18 mouse cellular contexts compared by ENCODE assay signal in the genomic region with DNA sequence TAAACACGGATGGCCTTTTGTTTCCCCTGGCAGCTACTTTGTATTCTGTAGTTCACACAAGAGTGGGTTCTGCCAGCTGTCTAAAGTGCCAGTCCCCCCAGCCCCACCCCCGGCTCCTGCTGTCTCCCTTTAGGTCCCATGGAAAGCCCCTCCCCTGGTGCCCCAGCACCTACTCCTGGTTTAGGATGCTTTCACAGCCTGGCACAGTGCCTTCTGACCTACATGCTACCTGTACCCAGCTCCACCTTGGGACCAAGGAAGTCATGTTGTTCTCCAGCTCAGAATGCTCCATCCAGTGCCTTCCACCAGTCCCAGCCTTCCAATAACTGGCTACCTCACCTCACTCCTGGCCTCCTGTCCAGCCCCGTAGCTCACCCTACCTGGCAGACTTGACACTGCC.
"Had no signal": no experiment of that assay in that cellular context is flagged by ENCODE, and none has a peak within 500 bp of the region (broad histone marks: within the 10 kb centered on the region; RNA-seq: fewer than 3 reads in every experiment).

No protein-coding gene starts in this region.

- ATAC-seq: intestine, embryonic 16.5 days; midbrain, embryonic 13.5 days; midbrain, embryonic 16.5 days had no signal

- H3K27ac ChIP-seq: kidney, embryonic 15.5 days; left cerebral cortex, adult 2 months; liver, embryonic 13.5 days; midbrain, embryonic 10.5 days; midbrain, embryonic 13.5 days had no signal

- H3K4me2 ChIP-seq: kidney, embryonic 15.5 days; midbrain, embryonic 13.5 days had no signal

- H3K4me3 ChIP-seq: kidney, embryonic 15.5 days; left cerebral cortex, adult 2 months; liver, embryonic 13.5 days; midbrain, embryonic 10.5 days; midbrain, embryonic 13.5 days; myocyte had no signal

- DNase-seq: kidney, adult 2 months; kidney, postnatal 10 days; kidney, postnatal 36 days; layer of hippocampus, postnatal 36 days; liver, embryonic 13.5 days; lung, adult 2 months; lung, postnatal 14 days; lung, postnatal 4 days; right cerebral cortex, postnatal 4 days; thymus, adult 18-20 months; thymus, postnatal 36 days had no signal

- H3K9me3 ChIP-seq: kidney, embryonic 15.5 days; liver, embryonic 13.5 days; midbrain, embryonic 10.5 days; midbrain, embryonic 13.5 days had no signal

- H3K27me3 ChIP-seq: kidney, embryonic 15.5 days; liver, embryonic 13.5 days; midbrain, embryonic 13.5 days had no signal

- H3K9ac ChIP-seq: kidney, embryonic 15.5 days; midbrain, embryonic 13.5 days had no signal
